ENCODE assay signal across 8 mouse cellular contexts in the genomic region with DNA sequence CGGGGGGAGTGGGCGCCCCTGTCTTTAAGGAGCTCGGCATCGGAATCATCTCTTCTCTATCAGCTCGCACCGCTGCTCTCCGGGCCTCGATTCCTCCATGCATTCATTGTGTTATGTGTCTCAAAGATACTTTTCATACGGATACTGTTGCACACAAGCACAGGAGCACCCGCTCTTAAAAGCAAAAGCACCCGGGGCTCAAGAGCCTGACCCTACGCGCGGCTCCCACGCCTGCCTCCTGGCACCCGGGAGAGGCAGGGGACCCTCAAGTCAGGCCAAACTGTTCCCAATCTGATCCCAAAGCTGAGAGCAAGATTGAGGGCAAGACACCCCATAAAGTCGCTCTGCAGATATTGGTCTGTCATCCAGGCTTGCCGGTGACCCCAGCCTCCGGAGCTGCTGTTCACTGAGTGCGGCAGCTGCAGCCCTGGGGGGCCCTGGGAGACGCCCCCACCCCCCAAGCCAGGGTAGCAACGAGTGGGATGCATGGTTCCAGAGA. TPM values are rescaled to one million over a fixed set of nuclear protein-coding genes. Genes with fewer than 3 reads are reported as not detected.
DNase-seq lines count a peak whose midpoint lies in the region; ATAC-seq and TF ChIP-seq lines count a peak whose summit lies in the region.

No protein-coding gene starts in this region.

- 6% methylated on average over 22 of the region's 22 CpGs for WGBS in lung, embryonic 14.5 days
- WGBS in midbrain, postnatal 0 days = under 1% methylated on average over 22 of the region's 22 CpGs

- peak overlapping the region; percentile 90 for H3K4me3 ChIP-seq in lung, embryonic 14.5 days (ENCODE audit: low read depth, low read length)
- peak overlapping the region; percentile 67 for H3K4me3 ChIP-seq in midbrain, postnatal 0 days (ENCODE audit: low read depth, low read length)

- H3K27ac ChIP-seq in lung, embryonic 14.5 days (ENCODE audit: low read depth) = peak overlapping the region; percentile 96
- H3K27ac ChIP-seq in midbrain, postnatal 0 days (ENCODE audit: low read depth, low read length) = peak overlapping the region; percentile 71

- intact Hi-C loops in heart, postnatal 36 days (cut with DNase I) = loop anchor here (5.0 to 10.0 kb wide), 4 partner anchors 210 to 490 kb away; partner anchors contain the start of genes Gnas and Prelid3b

- no peak for DNase-seq in lung, embryonic 14.5 days
- DNase-seq in lung, adult 18-20 months = no peak
- peak; percentile 35 to 46 for DNase-seq in cerebellum, postnatal 25 days
- peak; percentile 21 for DNase-seq in heart, postnatal 36 days
- peak; percentile 11 to 26 for DNase-seq in layer of hippocampus, postnatal 14 days (ENCODE audit: low spot score in 2 of 2)
- no peak for DNase-seq in midbrain, postnatal 0 days (ENCODE audit: low spot score)
- DNase-seq in adipocyte (ENCODE audit: low spot score) = no peak

- peak; percentile 2; the same call in 1 of the 2 replicates for ATAC-seq in lung, embryonic 14.5 days (ENCODE audit: insufficient read depth)
- no peak for ATAC-seq in midbrain, postnatal 0 days (ENCODE audit: low FRiP score)
- no peak for ATAC-seq in erythroid progenitor cell, adult 5-6 weeks (replicated peaks; ENCODE audit: low FRiP score, poor library complexity, severe bottlenecking)

- H3K9me3 ChIP-seq in lung, embryonic 14.5 days (ENCODE audit: low read depth, low read length) = no peaks in the 10 kb centered on the region
- H3K9me3 ChIP-seq in midbrain, postnatal 0 days (ENCODE audit: low read length) = no peaks in the 10 kb centered on the region

- no peak for TF ChIP-seq CTCF in lung, embryonic 14.5 days (IDR thresholded peaks at IDR 0.05; ENCODE audit: low read depth)
- TF ChIP-seq CTCF in midbrain, postnatal 0 days (IDR thresholded peaks at IDR 0.05) = no peak; the same call in 1 of the 2 replicates

- peaks cover 16% of the 10 kb centered on the region for H3K4me1 ChIP-seq in lung, embryonic 14.5 days (ENCODE audit: insufficient read depth)
- H3K4me1 ChIP-seq in midbrain, postnatal 0 days (ENCODE audit: insufficient read depth, low read length) = peaks cover 5% of the 10 kb centered on the region

- no peaks in the 10 kb centered on the region for H3K36me3 ChIP-seq in lung, embryonic 14.5 days (ENCODE audit: insufficient read depth)
- H3K36me3 ChIP-seq in midbrain, postnatal 0 days (ENCODE audit: insufficient read depth, low read length) = no peaks in the 10 kb centered on the region

- peak overlapping the region; percentile 88 for H3K4me2 ChIP-seq in lung, embryonic 14.5 days
- peak overlapping the region; percentile 86 for H3K4me2 ChIP-seq in midbrain, postnatal 0 days (ENCODE audit: low read depth, low read length, poor library complexity, severe bottlenecking)

- peak overlapping the region; percentile 89 for H3K9ac ChIP-seq in lung, embryonic 14.5 days
- peak overlapping the region; percentile 58; the same call in 1 of the 2 replicates for H3K9ac ChIP-seq in midbrain, postnatal 0 days (replicated peaks; ENCODE audit: low read length, poor library complexity, severe bottlenecking)

- no peaks in the 10 kb centered on the region for H3K27me3 ChIP-seq in lung, embryonic 14.5 days (ENCODE audit: insufficient read depth, low read length)
- no peaks in the 10 kb centered on the region for H3K27me3 ChIP-seq in midbrain, postnatal 0 days (ENCODE audit: insufficient read depth, low read length)

RNA-seq across cellular contexts. Expression of gene Stx16, which starts 1.0 kb away (rescaled TPM):
- 9.6 and 10.3 TPM in 2 replicates for polyA plus RNA-seq in lung, embryonic 14.5 days (2014; fragmentation: Nextera tagmentation; extraction: Ambion mirVana)
- total RNA-seq in heart, postnatal 36 days (2021) = 10 to 100 TPM; 20.5 to 23.7 TPM
- total RNA-seq in layer of hippocampus, postnatal 14 days (2021) = 10 to 100 TPM; 50.2 to 51.9 TPM
- 35.4 and 38.8 TPM in 2 replicates for total RNA-seq in midbrain, postnatal 0 days (2014; rRNA removed)
- polyA plus RNA-seq in midbrain, postnatal 0 days (2015; fragmentation: Nextera tagmentation; extraction: Ambion mirVana) = 9.7 and 10.5 TPM in 2 replicates
- 9.4 and 26.8 TPM in 2 replicates for total RNA-seq in erythroid progenitor cell, adult 5-6 weeks (2015; ENCODE audit: low replicate concordance)
- total RNA-seq in erythroid progenitor cell, adult 5-6 weeks (2017; ENCODE audit: low replicate concordance) = 7.8 and 13.2 TPM in 2 replicates

RNA-seq across cellular contexts. Expression of gene Npepl1, which starts 35.0 kb away (rescaled TPM):
- polyA plus RNA-seq in lung, embryonic 14.5 days (2014; fragmentation: Nextera tagmentation; extraction: Ambion mirVana) = 56.5 and 56.8 TPM in 2 replicates
- 10 to 100 TPM; 71.2 to 75.8 TPM for total RNA-seq in heart, postnatal 36 days (2021)
- 10 to 100 TPM; 13.5 to 16.1 TPM for total RNA-seq in layer of hippocampus, postnatal 14 days (2021)
- total RNA-seq in midbrain, postnatal 0 days (2014; rRNA removed) = 17.4 and 22.7 TPM in 2 replicates
- polyA plus RNA-seq in midbrain, postnatal 0 days (2015; fragmentation: Nextera tagmentation; extraction: Ambion mirVana) = 14.5 and 15.7 TPM in 2 replicates
- total RNA-seq in erythroid progenitor cell, adult 5-6 weeks (2015; ENCODE audit: low replicate concordance) = 5.4 and 12.2 TPM in 2 replicates
- total RNA-seq in erythroid progenitor cell, adult 5-6 weeks (2017; ENCODE audit: low replicate concordance) = 0.76 and 3.5 TPM in 2 replicates

Comparison
In these comparisons a context has a peak if more than half of its experiments do, and no peak if none do; other contexts are left out.
1. DNase-seq: peak in cerebellum, postnatal 25 days (2 of 2), heart, postnatal 36 days (2 of 2) and layer of hippocampus, postnatal 14 days (2 of 2); none in lung, embryonic 14.5 days (single experiment), lung, adult 18-20 months (0 of 2), midbrain, postnatal 0 days (single experiment) and adipocyte (single experiment).